Mouse (Mus musculus) midbrain, postnatal 0 days (tissue): ENCODE results near the gene Fam172a. TPM values are rescaled to one million over a fixed set of nuclear protein-coding genes. Genes with fewer than 3 reads are reported as not detected.

ENCODE experiments used
- ATAC-seq: fragments of 200-750 bp; cut with Nextera tagmentation; 2 replicates; pipeline ENCODE4 v1.8.0; 2017; ENCODE audit warnings: moderate number of reproducible peaks, mild to moderate bottlenecking, moderate TSS enrichment, moderate library complexity; ENCODE audit not compliant: low FRiP score
- DNase-seq: peaks from one replicate; pipeline ENCODE4 v3.0.0-alpha.2; 2015; ENCODE audit warnings: low spot score
- H3K27ac ChIP-seq: fragments of 300-500 bp; sonication (generic); 2 replicates; pipeline ENCODE4 v1.5.1; 2014; ENCODE audit warnings: low read depth, mild to moderate bottlenecking, low read length, mixed read lengths
- H3K27me3 ChIP-seq: fragments of 300-500 bp; sonication (generic); 2 replicates; pipeline ENCODE4 v1.6.1; 2014; ENCODE audit warnings: low read length, control low read depth, mixed read lengths; ENCODE audit not compliant: insufficient read depth
- H3K36me3 ChIP-seq: fragments of 300-500 bp; sonication (generic); 2 replicates; pipeline ENCODE4 v1.6.1; 2014; ENCODE audit warnings: low read length, control low read depth, mixed read lengths; ENCODE audit not compliant: insufficient read depth
- H3K4me1 ChIP-seq: fragments of 300-500 bp; sonication (generic); 2 replicates; pipeline ENCODE4 v1.6.1; 2014; ENCODE audit warnings: mild to moderate bottlenecking, control low read depth, antibody characterized with exemption, low read length, mixed read lengths; ENCODE audit not compliant: insufficient read depth
- H3K4me2 ChIP-seq: fragments of 300-500 bp; sonication (generic); 2 replicates; pipeline ENCODE4 v1.6.1; 2014; ENCODE audit warnings: low read depth, mild to moderate bottlenecking, low read length, mixed read lengths; ENCODE audit not compliant: poor library complexity, severe bottlenecking
- H3K4me3 ChIP-seq: fragments of 300-500 bp; sonication (generic); 2 replicates; pipeline ENCODE4 v1.5.1; 2014; ENCODE audit warnings: low read depth, mild to moderate bottlenecking, low read length, moderate library complexity
- H3K9ac ChIP-seq: fragments of 300-500 bp; sonication (generic); replicated peaks from 2 replicates; pipeline ENCODE4 v1.6.1; 2014; ENCODE audit warnings: mild to moderate bottlenecking, low read length, moderate library complexity, mixed read lengths; ENCODE audit not compliant: poor library complexity, severe bottlenecking
- H3K9me3 ChIP-seq: fragments of 300-500 bp; sonication (generic); 2 replicates; pipeline ENCODE4 v1.6.1; 2016; ENCODE audit warnings: low read length, control low read depth
- CTCF ChIP-seq: IDR thresholded peaks from 2 replicates; pipeline ENCODE4 v1.5.1; 2016; ENCODE audit warnings: antibody characterized with exemption, mild to moderate bottlenecking
- WGBS: fragments of 180-500 bp; shearing (Covaris S2); extraction: QIAGEN DNeasy Blood & Tissue Kit; methylation state at CpG from one replicate; pipeline ENCODE4 v1.1.7; 2014; 5-methylcytosine and 5-hydroxymethylcytosine counted together
- polyA plus RNA-seq: library from polyadenylated mRNA; unstranded; fragments of >200 nt; fragmentation: Nextera tagmentation; extraction: Ambion mirVana; gene quantifications from 2 replicates; pipeline ENCODE4 v1.2.1, GENCODE M21; 2015
- total RNA-seq: library from RNA; depleted of rRNA; stranded (reverse); fragments of >200 nt; gene quantifications from 2 replicates; pipeline ENCODE4 v1.2.3, GENCODE M21; 2014

Fam172a gene
- total and polyA plus RNA-seq, 2 experiments from 2014 or later: 25.3 to 43.4 TPM

- TF ChIP-seq CTCF: no peak
- DNase-seq (no peak), ATAC-seq (no peak)
- Histone ChIP-seq H3K4me3 (no peak within 1 kb of the TSS), H3K4me2 (no peak within 1 kb of the TSS), H3K4me1 (no peaks in the 10 kb centered on the region), H3K9me3 (no peaks in the 10 kb centered on the region), H3K9ac (no peak within 1 kb of the TSS), H3K36me3 (no peaks in the 10 kb centered on the region), H3K27me3 (no peaks in the 10 kb centered on the region), H3K27ac (no peak within 1 kb of the TSS)
- WGBS: 62% methylated on average over 15 of the region's 15 CpGs
These were observed 323.0 kb downstream of the Fam172a start, which contains the start of gene Pou5f2 for GRCm38 (mm10) chr13:78024683-78025294. TSS of gene Pou5f2 (plus strand) at chr13:78024902.

- ATAC-seq (no peak), DNase-seq (no peak)
- TF ChIP-seq CTCF: no peak
- Histone ChIP-seq H3K9ac (no peak overlapping the region), H3K4me3 (no peak overlapping the region), H3K9me3 (no peaks in the 10 kb centered on the region), H3K4me1 (no peaks in the 10 kb centered on the region), H3K36me3 (no peaks in the 10 kb centered on the region), H3K27ac (no peak overlapping the region), H3K4me2 (no peak overlapping the region), H3K27me3 (no peaks in the 10 kb centered on the region)
- 69% methylated on average over 1 of the region's 1 CpGs for WGBS
These were observed 331.0 kb downstream of the Fam172a start for GRCm38 (mm10) chr13:78032821-78033220.

- H3K4me2 ChIP-seq: no peak overlapping the region
- no peaks in the 10 kb centered on the region for H3K36me3 ChIP-seq
- H3K4me1 ChIP-seq: no peaks in the 10 kb centered on the region
- DNase-seq (no peak), ATAC-seq (no peak)
- no peak overlapping the region for H3K4me3 ChIP-seq
- no peak for TF ChIP-seq CTCF
- WGBS: 80% methylated on average over 1 of the region's 1 CpGs
- no peak overlapping the region for H3K9ac ChIP-seq
- H3K27me3 ChIP-seq: no peaks in the 10 kb centered on the region
- no peaks in the 10 kb centered on the region for H3K9me3 ChIP-seq
- H3K27ac ChIP-seq: no peak overlapping the region
These were observed 335.4 kb downstream of the Fam172a start for GRCm38 (mm10) chr13:78037203-78037602.

DNA sequence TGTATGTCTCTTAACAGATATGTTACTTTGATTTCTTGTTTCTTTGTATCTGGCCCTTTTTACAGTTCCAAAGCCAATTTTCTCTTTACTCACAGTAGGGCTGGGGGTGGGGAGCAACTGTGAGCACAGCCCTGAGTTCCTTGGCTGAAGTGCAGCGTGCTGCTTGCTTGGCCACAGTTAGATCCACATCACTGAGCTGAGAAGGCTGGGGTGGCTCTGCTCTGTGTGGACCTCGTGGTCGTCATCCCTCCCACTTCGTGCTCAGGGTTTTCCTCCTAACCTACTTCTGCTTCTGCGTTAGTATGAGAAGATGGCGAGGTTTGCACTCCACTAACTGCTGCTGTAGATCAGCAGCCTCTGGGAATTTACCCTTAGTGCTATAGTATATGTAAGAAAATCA, 341.4 kb downstream of the Fam172a start:
- no peaks in the 10 kb centered on the region for H3K4me1 ChIP-seq
- H3K36me3 ChIP-seq: no peaks in the 10 kb centered on the region
- H3K27me3 ChIP-seq: no peaks in the 10 kb centered on the region
- DNase-seq: no peak
- no peaks in the 10 kb centered on the region for H3K9me3 ChIP-seq
- no peak for TF ChIP-seq CTCF
- ATAC-seq: no peak
- no peak overlapping the region for H3K4me3 ChIP-seq
- 65% methylated on average over 6 of the region's 6 CpGs for WGBS
- H3K4me2 ChIP-seq: no peak overlapping the region
- no peak overlapping the region for H3K27ac ChIP-seq
- no peak overlapping the region for H3K9ac ChIP-seq

GRCm38 (mm10) chr13:78045116-78045515, 343.3 kb downstream of the Fam172a start:
- Histone ChIP-seq H3K27ac (no peak overlapping the region), H3K9ac (no peak overlapping the region), H3K4me2 (no peak overlapping the region), H3K27me3 (no peaks in the 10 kb centered on the region), H3K4me1 (no peaks in the 10 kb centered on the region), H3K9me3 (no peaks in the 10 kb centered on the region), H3K4me3 (no peak overlapping the region), H3K36me3 (no peaks in the 10 kb centered on the region)
- WGBS: 50% methylated on average over 5 of the region's 5 CpGs
- TF ChIP-seq CTCF: no peak
- DNase-seq (no peak), ATAC-seq (no peak)

- Histone ChIP-seq H3K4me1 (no peaks in the 10 kb centered on the region), H3K4me3 (no peak overlapping the region), H3K4me2 (no peak overlapping the region), H3K9ac (no peak overlapping the region), H3K9me3 (no peaks in the 10 kb centered on the region), H3K36me3 (no peaks in the 10 kb centered on the region), H3K27me3 (no peaks in the 10 kb centered on the region), H3K27ac (no peak overlapping the region)
- no peak for TF ChIP-seq CTCF
- ATAC-seq: no peak
- DNase-seq: no peak
- WGBS: 85% methylated on average over 4 of the region's 4 CpGs
These were observed 385.9 kb downstream of the Fam172a start for GRCm38 (mm10) chr13:78087751-78088150.
